Mouse (Mus musculus): Measurements from ENCODE around the gene Mcf2l.

- no peak for TF ChIP-seq CTCF (IDR thresholded peaks at IDR 0.05; ENCODE audit: low read depth, low read length)
- TF ChIP-seq TAL1 (conservative IDR thresholded peaks at IDR 0.05; ENCODE audit: low read depth, low read length) = no peak
- TF ChIP-seq GATA1 (IDR thresholded peaks at IDR 0.05; ENCODE audit: borderline replicate concordance, low read length) = no peak
- TF ChIP-seq GATA2 (IDR thresholded peaks at IDR 0.05; ENCODE audit: borderline replicate concordance, low read depth, low read length) = no peak
Observed at GRCm38 (mm10) chr8:12934453-12935043, 60.9 kb downstream of the Mcf2l start.

Measured in G1E (cell line).